Mouse (Mus musculus) 3134 (cell line): Measurements from ENCODE around the gene Nadk.
A peak's percentile ranks its signal among the peaks of the same experiment; 100 is the strongest.
"Not testable (repeated sequence)": the region's sequence is repeated elsewhere in the genome, so short reads cannot be mapped to it uniquely, and the experiment has no call there.

Experiments
- DNase-seq: peaks from one replicate; pipeline ENCODE4 v3.0.0-alpha.2; 2011; ENCODE audit warnings: low spot score; ENCODE audit not compliant: insufficient read length; ENCODE audit errors: extremely low read depth

The Nadk gene

GRCm38 (mm10) chr4:155568632-155569370 is 6.6 kb downstream of the Nadk start:
- no peak for DNase-seq

- no peak for DNase-seq
Measured at GRCm38 (mm10) chr4:155569818-155570217, 7.6 kb downstream of the Nadk start.

- not testable (repeated sequence) for DNase-seq
Measured at GRCm38 (mm10) chr4:155570315-155570714, 8.1 kb downstream of the Nadk start.

DNA sequence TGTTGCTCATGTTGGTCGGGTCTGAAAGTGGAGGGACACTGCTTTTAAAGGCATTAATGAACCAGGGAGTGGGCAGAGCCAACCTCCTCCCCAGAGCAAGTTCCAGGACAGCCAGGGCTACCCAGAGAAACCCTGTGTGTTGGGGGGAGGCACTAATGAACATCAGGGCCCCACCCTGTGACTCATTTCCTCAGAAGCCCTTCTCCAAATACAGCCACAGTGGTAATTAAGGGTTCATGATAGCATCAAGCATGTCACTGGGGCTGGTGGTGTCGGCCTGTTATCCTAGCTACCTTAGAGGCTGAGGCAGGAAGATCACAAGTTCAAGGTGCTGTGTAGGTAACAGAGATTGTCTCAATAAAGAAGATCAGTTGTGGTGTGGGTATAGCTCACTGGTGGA is 9.3 kb downstream of the Nadk start:
- DNase-seq, result peak; percentile 19

GRCm38 (mm10) chr4:155573155-155573554 is 11.0 kb downstream of the Nadk start:
- DNase-seq, result no peak

DNA sequence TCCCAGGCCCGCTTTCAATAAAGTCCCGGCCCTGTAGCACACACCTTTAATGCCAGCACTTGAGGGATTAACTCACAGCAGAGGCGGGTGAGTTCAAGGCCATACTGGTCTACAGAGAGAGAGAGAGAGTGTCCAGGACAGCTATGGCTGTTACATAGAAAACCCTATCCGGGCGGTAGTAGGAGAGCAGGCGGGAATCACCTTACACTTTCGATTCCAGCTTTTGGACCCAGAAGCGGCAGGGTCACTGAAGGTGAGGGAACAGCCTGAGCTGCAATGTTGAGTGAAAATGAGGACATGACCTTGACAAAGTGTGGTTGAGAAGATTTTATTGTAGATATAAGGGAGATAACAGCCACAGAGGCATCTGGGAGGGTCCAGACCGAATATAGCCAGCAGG is 11.7 kb downstream of the Nadk start:
- DNase-seq, result no peak

- no peak for DNase-seq
Measured at GRCm38 (mm10) chr4:155574931-155575330, 12.8 kb downstream of the Nadk start.

DNA sequence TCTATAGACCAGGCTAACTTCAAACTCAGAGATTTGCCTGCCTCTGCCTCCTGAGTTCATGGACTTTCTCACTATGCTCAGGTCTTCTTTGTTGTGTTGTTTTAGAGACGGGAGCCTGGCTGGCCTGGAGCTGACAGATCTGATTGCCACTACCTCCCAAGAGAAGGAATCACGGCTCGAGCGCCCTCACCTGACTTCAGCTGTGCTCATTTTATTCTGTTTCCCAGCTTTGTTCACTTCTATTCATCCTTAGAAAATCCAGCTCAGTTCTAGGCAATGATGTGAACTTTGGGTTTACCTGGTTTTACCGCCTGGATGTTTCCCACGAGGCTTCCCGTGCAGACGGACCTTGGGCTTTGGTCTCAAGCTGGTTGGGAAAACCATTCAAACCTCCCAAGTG is 13.3 kb downstream of the Nadk start:
- DNase-seq, result no peak

DNA sequence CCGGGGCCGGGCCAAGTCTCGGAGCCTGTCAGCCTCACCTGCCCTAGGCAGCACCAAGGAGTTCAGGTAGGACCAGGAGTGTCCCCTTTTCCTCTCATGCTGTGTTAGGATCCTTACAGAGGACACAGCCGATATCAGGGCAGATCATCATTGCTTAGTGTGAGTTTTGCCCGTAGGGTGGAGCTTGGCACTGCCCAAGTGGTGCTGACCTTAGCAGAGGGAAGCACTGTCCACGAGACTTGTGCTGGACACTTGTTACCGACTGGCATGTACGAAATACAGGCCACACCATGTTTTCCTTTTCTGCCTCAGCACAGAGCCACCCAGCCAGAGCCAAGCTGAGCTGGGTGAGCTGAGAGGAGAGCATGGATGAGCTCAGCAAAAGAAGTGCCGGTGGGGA is 15.0 kb downstream of the Nadk start:
- no peak for DNase-seq

DNA sequence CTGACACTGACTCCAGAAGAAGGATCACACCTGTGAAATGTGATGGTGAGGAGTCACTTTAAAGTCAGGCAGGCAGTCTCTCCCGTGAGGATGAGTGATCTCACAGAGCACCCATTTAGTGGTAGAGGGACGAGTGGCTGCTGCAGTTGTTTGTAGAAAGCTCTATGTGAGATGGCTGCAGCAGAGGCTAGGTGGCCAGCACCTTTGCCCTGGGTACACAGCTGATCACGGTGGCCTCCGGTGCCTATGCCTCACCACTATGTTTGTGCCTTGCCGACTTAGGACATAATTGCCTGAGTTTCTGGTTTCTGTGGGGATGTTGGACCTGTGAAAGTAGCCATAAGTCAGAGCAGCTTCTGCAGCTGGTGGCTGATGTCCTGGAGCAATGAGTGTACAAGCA is 15.6 kb downstream of the Nadk start:
- no peak for DNase-seq

GRCm38 (mm10) chr4:155578336-155579125 is 16.4 kb downstream of the Nadk start:
- DNase-seq, result no peak

DNA sequence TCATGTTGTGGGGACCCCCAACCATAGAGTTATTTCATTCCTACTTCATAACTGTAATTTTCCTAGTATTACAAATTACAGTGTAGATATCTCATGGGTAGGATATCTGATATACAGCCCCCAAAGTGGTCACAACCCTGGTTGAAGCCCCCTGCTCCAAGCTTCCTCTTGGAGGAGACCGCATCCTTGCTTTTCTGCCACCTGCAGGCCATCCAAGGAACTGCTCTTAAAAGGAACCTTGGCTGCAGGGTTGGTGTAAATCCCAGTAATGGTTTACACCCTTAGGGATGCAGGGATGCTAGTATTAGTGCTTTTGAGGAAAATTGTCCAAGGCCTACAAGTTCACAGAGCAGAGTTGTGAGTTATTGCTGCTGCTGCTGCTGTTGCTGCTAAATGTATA is 18.2 kb downstream of the Nadk start:
- DNase-seq, result no peak

GRCm38 (mm10) chr4:155582279-155582905 is 20.2 kb downstream of the Nadk start:
- peak; percentile 66 for DNase-seq

DNA sequence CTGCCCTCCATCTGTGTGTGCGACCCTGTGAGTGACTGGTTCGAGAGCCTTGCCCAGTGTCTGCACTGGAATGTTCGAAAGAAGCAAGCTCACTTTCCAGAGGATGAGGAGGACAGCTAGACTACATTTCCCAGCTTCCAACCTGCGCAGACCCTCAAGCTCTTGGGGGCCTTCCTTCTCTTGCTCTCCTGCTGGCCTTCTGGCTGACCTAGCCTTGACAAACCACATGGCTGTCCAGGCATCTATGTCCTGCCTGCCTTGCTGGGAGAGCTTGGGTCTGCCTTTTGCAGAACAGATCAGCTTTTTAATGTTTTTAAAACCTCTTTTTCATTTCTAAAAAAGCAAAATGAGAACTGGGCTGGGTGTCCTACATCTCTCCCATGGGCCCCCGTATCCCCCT is 27.2 kb downstream of the Nadk start:
- DNase-seq, result no peak

- no peak for DNase-seq
Measured at GRCm38 (mm10) chr4:155591012-155591719, 29.0 kb downstream of the Nadk start.

- DNase-seq, result no peak
Measured at GRCm38 (mm10) chr4:155593780-155594179, 31.6 kb downstream of the Nadk start.

DNA sequence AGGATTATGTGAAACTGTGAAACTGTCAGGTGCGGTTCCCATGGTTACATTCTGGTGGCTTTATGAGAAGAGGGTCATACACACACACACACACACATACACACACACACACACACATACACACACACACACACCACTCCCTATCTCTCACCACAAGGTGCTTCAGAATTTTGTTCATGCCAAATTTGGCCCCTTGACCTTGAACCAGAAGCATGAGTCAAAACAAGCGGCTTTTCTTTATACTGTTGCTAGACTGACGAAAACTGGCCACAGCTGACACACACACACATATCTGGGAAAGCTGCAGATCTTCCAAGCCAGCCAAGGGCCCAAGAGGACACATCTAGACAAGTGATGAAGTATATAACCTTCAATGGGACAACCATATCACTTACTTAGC is 33.6 kb downstream of the Nadk start:
- DNase-seq, result no peak

DNA sequence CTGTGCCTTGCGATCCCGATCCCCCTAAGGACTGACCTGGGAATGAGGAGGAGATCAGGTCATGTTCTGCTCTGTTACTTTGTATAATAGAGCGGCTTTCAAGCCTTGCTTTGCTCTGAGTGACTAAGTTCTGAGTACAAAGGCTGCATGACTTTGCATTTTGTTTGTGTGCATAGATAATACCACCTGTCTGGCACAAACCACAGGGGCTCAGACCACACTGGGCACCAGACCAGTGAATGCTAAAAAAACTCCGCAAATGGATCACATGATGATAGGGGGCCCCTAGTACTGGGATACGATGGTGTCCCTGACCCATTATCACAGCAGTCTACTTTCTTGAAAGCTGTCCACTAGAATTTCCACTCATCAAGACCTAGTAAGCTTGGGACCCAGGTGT is 34.4 kb downstream of the Nadk start:
- no peak for DNase-seq

- DNase-seq, result no peak
Measured at GRCm38 (mm10) chr4:155598536-155598935, 36.4 kb downstream of the Nadk start.

DNA sequence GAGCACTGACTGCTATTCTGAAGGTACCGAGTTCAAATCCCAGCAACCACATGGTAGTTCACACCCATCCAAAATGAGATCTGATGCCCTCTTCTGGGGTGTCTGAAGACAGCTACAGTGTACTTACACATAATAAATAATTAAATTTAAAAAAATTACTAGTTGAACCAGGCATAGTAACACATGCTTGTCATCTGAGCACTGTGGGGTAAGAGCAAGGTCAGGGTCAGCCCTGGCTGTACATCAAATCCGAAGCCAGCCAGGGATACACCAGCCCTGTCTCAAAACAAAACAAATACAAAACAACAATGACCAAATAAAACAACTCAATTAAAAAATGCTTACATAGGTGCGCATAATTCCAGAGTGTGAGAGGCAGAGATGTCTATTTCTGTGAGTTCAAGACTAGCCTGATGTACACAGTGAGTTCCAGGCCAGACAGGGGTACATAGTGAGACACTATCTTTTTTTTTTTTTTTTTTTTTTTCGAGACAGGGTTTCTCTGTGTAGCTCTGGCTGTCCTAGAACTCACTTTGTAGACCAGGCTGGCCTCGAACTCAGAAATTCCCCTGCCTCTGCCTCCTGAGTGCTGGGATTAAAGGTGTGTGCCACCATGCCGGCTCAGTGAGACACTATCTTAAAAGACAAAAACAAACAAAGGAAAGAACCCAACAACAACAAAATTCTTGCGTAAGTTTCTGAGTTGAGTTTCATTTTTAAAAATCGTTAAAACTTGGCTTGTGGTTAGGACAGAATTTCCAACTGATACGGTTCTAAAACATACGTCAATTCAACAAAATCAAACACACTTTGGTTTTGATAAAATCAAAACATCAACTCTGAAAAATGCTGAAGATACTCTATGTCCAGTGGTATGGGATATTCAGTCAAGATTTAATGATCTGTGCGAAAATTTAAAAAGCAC is 38.0 kb downstream of the Nadk start:
- DNase-seq, result no peak
